Mouse (Mus musculus) ES-CJ7 (cell line): ENCODE results near the gene Prkg1.
"Not testable (repeated sequence)": the region's sequence is repeated elsewhere in the genome, so short reads cannot be mapped to it uniquely, and the experiment has no call there.

Experiments
- DNase-seq: peaks from one replicate; pipeline ENCODE4 v3.0.0; 2011; ENCODE audit warnings: low read depth, low spot score

Gene Prkg1

DNA sequence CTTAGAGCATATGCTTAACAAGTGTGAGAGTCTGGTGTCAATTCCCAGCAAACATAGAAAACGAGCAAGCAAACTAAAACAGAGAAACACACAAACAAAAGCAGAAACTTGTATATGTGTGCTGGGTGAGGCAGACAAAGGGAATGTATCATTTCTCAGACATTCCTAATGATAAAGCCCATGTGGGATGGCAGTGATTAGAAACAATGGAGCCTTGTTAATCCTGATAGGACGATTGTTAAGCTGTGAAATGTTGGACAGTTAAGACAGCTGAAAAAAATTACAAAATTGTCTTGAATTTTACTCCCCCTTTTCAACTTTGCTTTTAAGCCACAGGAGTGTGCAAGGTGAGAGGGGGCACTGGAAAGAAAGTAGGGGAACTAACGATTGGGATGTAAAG, 1133.8 kb downstream of the Prkg1 start:
- DNase-seq: no peak

GRCm38 (mm10) chr19:30626036-30626435, 1138.8 kb downstream of the Prkg1 start:
- DNase-seq: no peak

DNA sequence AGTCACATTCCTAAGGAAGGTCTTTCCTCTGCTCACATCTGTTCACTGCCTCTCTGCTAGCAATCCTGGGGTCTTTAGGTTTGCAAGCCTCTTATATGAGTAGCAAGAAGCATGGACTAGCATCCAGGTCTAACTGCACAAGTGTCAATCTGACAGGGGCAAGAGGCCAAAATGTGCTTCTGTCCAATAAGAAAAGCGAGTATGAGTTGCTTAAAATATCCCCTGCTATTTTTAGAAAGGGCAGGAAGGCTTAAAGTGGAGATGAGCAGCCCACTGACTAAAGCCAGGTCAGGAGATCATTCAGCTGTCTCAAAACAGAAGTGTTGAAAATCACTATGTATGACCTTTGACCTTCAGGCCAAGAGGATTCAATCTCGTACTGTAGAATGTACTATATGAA, 1139.4 kb downstream of the Prkg1 start:
- no peak for DNase-seq

GRCm38 (mm10) chr19:30623620-30624019, 1141.2 kb downstream of the Prkg1 start:
- DNase-seq: no peak

GRCm38 (mm10) chr19:30613150-30613865, 1151.5 kb downstream of the Prkg1 start:
- no peak for DNase-seq

DNA sequence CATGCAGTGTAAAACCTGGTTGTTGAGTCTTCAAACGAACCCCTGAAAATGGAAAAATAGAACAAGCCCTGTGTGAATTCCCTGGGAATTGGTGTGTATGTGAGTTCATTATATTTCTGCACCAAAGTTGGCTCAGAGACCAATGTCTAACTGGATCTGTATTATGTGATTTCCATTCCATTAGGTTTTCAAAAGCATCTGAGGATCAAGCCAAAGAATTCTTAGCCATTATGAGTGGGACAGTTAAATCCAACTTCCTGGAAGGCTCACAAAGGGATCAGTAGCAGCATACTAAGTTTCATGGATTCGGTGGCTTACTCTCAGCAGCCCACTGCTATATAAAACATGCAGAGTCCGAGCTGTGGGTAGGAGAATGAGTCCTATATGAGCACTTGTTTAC, 1178.5 kb downstream of the Prkg1 start:
- DNase-seq: no peak

DNA sequence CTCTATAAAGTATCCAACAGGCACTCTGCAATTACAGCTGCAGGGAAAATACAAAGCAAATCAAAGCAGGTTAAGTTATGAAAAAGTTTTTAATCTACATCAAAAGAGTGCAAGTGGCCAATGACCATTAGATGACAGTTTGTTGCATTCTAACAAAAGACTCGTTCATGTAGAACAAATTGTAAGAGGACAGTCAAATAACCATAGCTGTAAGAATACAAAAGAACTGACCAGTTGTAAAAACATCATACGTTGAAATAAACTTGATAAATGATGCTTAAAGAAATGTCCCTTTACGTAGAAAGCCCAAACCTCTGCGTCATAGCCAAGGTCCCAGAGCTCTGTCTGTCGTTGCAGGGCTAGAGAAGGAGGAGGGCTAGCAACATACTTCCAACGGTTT, 1200.3 kb downstream of the Prkg1 start:
- DNase-seq: no peak

DNA sequence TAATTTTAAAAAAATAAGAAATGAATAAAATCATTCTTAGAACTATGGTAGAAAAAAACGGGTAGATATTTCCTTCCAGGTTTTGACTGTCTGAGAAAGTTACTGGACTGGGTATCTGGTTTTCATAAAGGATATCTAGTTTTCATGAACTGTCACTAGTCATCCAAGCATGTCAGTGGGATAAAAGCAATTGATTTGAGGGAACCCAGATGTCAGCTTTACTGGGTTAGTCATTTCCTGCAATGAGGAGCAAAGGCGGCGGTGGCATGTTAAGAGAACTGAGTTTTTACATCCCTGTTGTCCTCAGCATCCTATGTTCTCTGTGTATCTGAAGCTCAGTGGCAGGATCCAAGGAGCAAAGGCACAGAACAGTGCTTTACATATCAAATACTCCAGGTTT, 1201.0 kb downstream of the Prkg1 start:
- no peak for DNase-seq

DNA sequence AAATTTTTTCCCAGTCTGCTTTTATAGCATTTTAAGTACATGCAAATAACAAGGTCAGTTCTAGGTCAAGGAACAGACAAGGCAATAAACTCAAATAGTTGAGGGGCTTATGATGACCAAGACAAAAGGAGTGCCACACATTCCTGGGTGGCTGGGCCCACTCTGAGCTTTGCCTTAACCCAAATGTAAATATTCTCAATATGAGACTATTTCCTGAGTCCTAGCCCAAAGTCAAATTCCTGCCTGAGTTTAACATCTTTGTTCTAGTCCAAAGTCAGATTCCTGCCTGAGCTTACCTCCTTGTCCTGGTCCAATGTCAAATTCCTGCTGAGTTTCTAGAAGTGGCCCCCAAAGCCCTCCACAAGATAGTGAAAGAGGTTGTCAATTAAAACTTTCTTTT, 1206.8 kb downstream of the Prkg1 start:
- peak; percentile 36 for DNase-seq

- peak; percentile 67 for DNase-seq
These were observed 1210.4 kb downstream of the Prkg1 start for GRCm38 (mm10) chr19:30554467-30554881.

DNA sequence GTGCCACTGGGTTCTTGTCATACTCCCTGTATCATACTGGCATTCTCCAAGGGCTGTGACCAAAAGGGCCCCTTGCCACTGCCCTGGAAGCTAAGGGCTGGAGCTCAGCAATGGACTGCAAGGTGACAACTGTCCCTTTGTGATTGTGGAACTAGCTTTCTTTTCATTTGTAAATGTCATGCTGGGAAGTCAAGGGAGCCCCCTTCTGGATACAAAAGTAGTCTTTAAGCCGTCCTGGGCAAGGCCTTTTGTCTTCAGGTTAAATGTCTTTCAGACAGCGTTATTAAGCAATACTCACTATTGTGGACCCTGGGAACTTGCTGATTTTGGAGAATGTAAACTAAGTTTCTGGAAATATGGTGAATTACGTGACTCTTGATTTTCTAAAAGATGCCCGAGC, 1211.1 kb downstream of the Prkg1 start:
- peak; percentile 73 for DNase-seq

- DNase-seq: peak; percentile 78
These were observed 1212.6 kb downstream of the Prkg1 start for GRCm38 (mm10) chr19:30552260-30552659.

DNA sequence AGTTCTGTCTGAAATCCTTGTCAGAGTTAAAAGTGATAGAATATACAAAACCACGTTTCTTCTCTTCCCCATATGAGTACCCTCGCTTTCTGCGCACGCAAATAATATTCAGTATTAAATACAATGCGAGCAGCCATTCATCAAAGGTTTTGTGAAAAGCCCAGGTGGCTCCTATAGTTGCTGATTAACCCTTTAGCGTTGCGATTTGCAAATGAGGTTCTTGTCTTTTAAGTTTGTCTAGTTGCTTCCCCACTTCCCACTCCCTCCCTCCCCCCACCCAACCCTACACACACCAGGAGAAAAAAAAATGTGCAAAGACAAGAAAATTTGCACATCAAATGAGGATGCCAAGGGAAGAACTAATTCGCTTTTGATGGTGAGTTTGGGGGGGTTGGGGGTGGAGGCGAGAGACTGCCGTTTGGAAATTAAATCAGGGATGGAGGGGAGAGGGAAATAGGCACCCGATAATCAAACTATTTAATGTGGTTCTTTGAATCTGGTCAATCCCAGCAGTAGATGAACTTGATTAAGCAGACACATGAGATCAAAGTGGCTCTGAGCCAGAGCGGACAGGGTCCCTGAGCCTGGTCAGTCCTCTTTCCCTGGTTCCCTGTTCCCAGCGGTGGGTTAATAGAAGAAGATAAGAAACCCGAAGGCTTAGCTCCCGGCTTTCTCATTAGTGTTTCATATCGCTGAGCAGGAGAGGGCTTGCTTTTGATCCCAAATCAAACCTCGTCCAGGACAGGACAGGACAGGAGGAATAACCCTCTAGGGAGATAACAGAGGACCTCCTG, 1214.8 kb downstream of the Prkg1 start:
- peak; percentile 8 for DNase-seq

- peak; percentile 82 for DNase-seq
These were observed 1215.6 kb downstream of the Prkg1 start, which contains the start of gene Dkk1 for GRCm38 (mm10) chr19:30549044-30549853. Dkk1 (minus strand) TSS chr19:30549665.

DNA sequence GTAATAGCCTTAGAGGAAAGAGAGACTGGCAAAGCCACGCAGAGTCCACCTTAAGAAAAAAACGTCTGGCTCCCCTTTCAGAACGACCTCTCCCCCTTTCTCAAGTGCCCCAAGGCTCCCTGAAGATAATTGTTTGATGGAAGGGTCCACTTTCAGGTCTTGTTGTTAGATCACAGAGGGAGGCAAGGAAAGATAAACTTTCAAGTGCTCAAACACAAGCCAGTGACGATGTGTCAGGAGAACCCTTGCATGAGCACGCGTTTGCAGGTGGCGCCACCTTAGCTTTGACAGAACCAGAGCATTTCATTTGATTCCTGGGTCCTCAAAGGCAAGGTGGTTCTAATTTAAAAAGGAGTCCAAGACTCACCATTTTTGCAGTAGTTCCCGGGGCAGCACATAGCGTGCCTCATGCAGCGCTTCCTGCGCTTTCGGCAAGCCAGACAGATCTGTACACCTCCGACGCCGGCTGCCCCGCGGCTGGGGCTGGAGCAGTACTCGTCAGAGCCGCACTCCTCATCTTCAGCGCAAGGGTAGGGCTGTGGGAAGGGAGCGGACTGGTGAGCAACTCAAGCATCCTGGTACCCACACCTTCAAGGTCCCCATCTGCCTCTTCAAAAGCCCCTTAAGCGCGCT, 1216.3 kb downstream of the Prkg1 start:
- peak; percentile 56 for DNase-seq

- DNase-seq: not testable (repeated sequence)
These were observed 1225.4 kb downstream of the Prkg1 start for GRCm38 (mm10) chr19:30539365-30539941.

- DNase-seq: no peak
These were observed 1248.1 kb downstream of the Prkg1 start for GRCm38 (mm10) chr19:30516771-30517170.
